In genomic region chr9:71411171-71411570, GRCm38 (mm10) we compare ENCODE assay signal across 19 mouse cellular contexts.
"Had no signal": no experiment of that assay in that cellular context is flagged by ENCODE, and none has a peak within 500 bp of the region (broad histone marks: within the 10 kb centered on the region; RNA-seq: fewer than 3 reads in every experiment).

No protein-coding gene starts in this region.

- H3K36me3 ChIP-seq: kidney, embryonic 15.5 days; limb, embryonic 12.5 days; limb, embryonic 15.5 days; lung, embryonic 15.5 days had no signal

- H3K9me3 ChIP-seq: kidney, embryonic 15.5 days; limb, embryonic 15.5 days; lung, embryonic 15.5 days had no signal

- H3K4me3 ChIP-seq: kidney, embryonic 15.5 days; left cerebral cortex, adult 2 months; limb, embryonic 12.5 days; limb, embryonic 15.5 days; lung, embryonic 15.5 days; megakaryocyte, embryonic 14.5 days had no signal

- H3K27ac ChIP-seq: kidney, embryonic 15.5 days; left cerebral cortex, adult 2 months; limb, embryonic 12.5 days; limb, embryonic 15.5 days; liver, embryonic 14.5 days; lung, embryonic 15.5 days had no signal

- H3K9ac ChIP-seq: kidney, embryonic 15.5 days; limb, embryonic 12.5 days; limb, embryonic 15.5 days; liver, embryonic 14.5 days; liver, postnatal 0 days; lung, embryonic 15.5 days had no signal

- DNase-seq: kidney, adult 8-10 months; kidney, postnatal 10 days; kidney, postnatal 36 days; layer of hippocampus, postnatal 36 days; liver, postnatal 0 days; lung, postnatal 10 days; lung, postnatal 36 days; midbrain, embryonic 14.5 days; thymus, adult 2 months; thymus, postnatal 14 days had no signal

- H3K4me2 ChIP-seq: kidney, embryonic 15.5 days; limb, embryonic 12.5 days; limb, embryonic 15.5 days; liver, embryonic 11.5 days; lung, embryonic 15.5 days; midbrain, embryonic 11.5 days had no signal

- ATAC-seq: liver, postnatal 0 days had no signal

- H3K27me3 ChIP-seq: kidney, embryonic 15.5 days; limb, embryonic 15.5 days; lung, embryonic 15.5 days had no signal

- H3K4me1 ChIP-seq: kidney, embryonic 15.5 days; lung, embryonic 15.5 days; megakaryocyte, embryonic 14.5 days had no signal
